Mouse (Mus musculus) G1E (cell line): ENCODE data around the gene Ivl. TPM values are rescaled to one million over a fixed set of nuclear protein-coding genes. Genes with fewer than 3 reads are reported as not detected.

ENCODE experiments used
- ATAC-seq: 2 replicates; pipeline ENCODE4 v1.8.0; 2016; ENCODE audit warnings: mild to moderate bottlenecking; ENCODE audit not compliant: insufficient number of reproducible peaks, poor library complexity, low FRiP score, severe bottlenecking; ENCODE audit errors: extremely low read depth
- DNase-seq: peaks from one replicate; pipeline ENCODE4 v3.0.0; 2012; ENCODE audit warnings: low spot score
- H3K27me3 ChIP-seq: 2 replicates; pipeline ENCODE4 v1.6.1; 2012; ENCODE audit warnings: mild to moderate bottlenecking, low read length, inconsistent platforms; ENCODE audit not compliant: insufficient read depth
- H3K36me3 ChIP-seq: replicated peaks from 2 replicates; pipeline ENCODE3; 2012; ENCODE audit warnings: mild to moderate bottlenecking, inconsistent platforms
- H3K4me1 ChIP-seq: 2 replicates; pipeline ENCODE4 v1.6.1; 2012; ENCODE audit warnings: low read depth, low read length, inconsistent platforms, mixed read lengths; ENCODE audit not compliant: insufficient read depth
- H3K4me3 ChIP-seq: 2 replicates; pipeline ENCODE4 v1.5.1; 2012; ENCODE audit warnings: low read depth, mild to moderate bottlenecking, inconsistent platforms, low read length, moderate library complexity, mixed read lengths
- H3K9me3 ChIP-seq: replicated peaks from 2 replicates; pipeline ENCODE4 v1.6.1; 2012; ENCODE audit warnings: inconsistent platforms
- CTCF ChIP-seq: IDR thresholded peaks from 2 replicates; pipeline ENCODE4 v1.5.1; 2012; ENCODE audit warnings: low read depth, low read length, inconsistent platforms, mixed read lengths
- GATA1 ChIP-seq: IDR thresholded peaks from 2 replicates; pipeline ENCODE4 v1.6.1; 2012; ENCODE audit warnings: borderline replicate concordance, low read length, inconsistent platforms, mixed read lengths
- GATA2 ChIP-seq: IDR thresholded peaks from 2 replicates; pipeline ENCODE4 v1.6.1; 2012; ENCODE audit warnings: low read depth, low read length, inconsistent platforms, borderline replicate concordance
- POLR2AphosphoS5 ChIP-seq: IDR thresholded peaks from 2 replicates; pipeline ENCODE4 v1.6.1; 2012; ENCODE audit warnings: low read depth, low read length, inconsistent platforms; ENCODE audit not compliant: insufficient replicate concordance
- TAL1 ChIP-seq: conservative IDR thresholded peaks from 2 replicates; pipeline ENCODE4 v1.6.1; 2012; ENCODE audit warnings: low read depth, low read length, inconsistent platforms, mixed read lengths
- polyA plus RNA-seq: library from polyadenylated mRNA; stranded (reverse); fragments of >175 nt; gene quantifications from 2 replicates; pipeline ENCODE4 v1.2.3, GENCODE M21; 2012
- total RNA-seq, 2 experiments: library from RNA; stranded (forward) in 1 of 2; stranded (reverse) in 1 of 2; fragments of 200-1000 nt in 1 of 2; fragments of >200 nt in 1 of 2; fragmentation: Nextera tagmentation in 1 of 2; gene quantifications; 2 replicates each; pipeline ENCODE4 v1.2.3; 2014 to 2017

The Ivl gene
- not detected in 2 replicates for total RNA-seq (2014; fragmentation: Nextera tagmentation)
- 0.11 TPM in 1 of 2 replicates, not detected in the other for total RNA-seq (2017)
- not detected in 2 replicates for polyA plus RNA-seq

DNA sequence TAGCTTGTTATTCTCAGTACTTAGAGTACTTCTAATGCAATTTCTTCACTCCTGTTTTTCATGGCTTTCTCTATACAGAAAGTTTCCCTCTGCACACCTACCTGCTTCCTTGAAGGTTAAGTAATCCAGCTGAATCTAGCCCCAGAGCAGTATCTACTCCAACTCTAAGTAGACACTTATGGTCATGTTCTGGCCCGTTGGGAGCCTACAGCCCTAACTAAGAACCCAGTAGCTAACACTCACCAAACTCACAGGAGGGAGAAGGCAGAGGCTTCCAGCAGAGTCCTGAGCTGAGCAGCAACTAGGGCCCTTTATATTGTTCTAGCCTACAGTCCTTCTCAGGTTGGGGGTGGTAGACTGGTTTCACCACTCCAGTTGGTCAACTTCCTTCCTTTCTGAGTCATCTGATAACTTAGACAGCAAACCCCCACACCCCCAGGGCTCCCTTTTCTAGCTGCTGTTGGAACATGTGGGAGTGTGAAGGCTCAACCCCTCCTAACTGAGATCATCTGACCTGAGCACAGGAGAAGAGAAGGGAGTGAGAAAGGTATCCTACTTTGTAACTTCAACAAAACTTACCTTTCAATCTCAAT, at the start of gene Ivl:
TSS of gene Ivl (minus strand) at position 287 of the 593 bp plus-strand sequence.
- DNase-seq (no peak), ATAC-seq (no peak)
- Histone ChIP-seq H3K9me3 (no peaks in the 10 kb centered on the region), H3K4me1 (no peaks in the 10 kb centered on the region), H3K36me3 (no peaks in the 10 kb centered on the region), H3K27me3 (no peaks in the 10 kb centered on the region), H3K4me3 (no peak within 1 kb of the TSS)
- no peak for TF ChIP-seq TAL1
- no peak for TF ChIP-seq GATA2
- no peak for TF ChIP-seq GATA1
- no peak for TF ChIP-seq CTCF
- no peak for TF ChIP-seq POLR2AphosphoS5

DNA sequence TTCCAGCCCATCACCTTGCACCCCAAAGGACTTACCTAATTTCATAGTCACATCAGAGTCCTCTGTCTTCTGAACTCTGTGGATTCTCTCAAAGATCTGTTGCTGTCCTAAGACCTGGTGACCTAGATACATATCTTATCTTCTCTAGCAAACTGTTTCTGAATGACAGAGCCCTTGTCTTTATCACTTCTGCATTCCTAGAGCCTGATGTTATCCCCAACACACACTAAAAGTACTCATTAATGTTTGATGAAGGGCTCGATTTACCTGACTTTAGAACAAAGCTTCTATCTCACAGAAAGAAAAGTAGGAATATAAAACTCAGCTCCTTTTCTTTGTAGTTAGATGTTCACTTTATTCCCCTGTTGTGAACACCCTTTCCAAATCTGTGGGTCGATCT, 48.0 kb upstream of the Ivl start, which contains the start of gene Lce6a:
TSS of gene Lce6a (minus strand) at position 101 of the 400 bp plus-strand sequence.
- Histone ChIP-seq H3K4me3 (no peak within 1 kb of the TSS), H3K9me3 (0 out of 2 replicates have a peak, but pooled peaks cover 2% of the 10 kb centered on the region), H3K27me3 (no peaks in the 10 kb centered on the region), H3K4me1 (no peaks in the 10 kb centered on the region), H3K36me3 (no peaks in the 10 kb centered on the region)
- ATAC-seq: no peak
- no peak for DNase-seq
- TF ChIP-seq CTCF (no peak), GATA2 (no peak), POLR2AphosphoS5 (no peak), GATA1 (no peak), TAL1 (no peak)

DNA sequence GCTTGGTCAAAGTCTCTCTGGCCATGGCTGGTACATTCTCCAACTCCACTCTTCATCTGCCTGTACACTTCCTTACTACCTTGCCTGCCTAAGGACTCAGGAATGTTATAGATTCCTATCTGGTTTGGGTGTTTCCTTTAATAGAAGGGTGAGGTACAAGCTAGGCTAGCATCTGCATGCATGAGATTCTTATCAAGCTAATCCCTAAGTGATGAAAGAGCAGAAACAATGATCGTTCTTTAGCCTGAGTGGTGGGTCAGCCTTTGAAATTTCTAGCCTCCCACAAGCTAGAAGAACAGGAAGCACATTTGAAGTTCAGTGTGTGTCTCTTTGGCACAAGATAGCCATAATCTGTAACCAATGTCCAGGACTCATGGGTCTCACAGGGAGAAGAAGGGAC, 36.3 kb upstream of the Ivl start:
- DNase-seq: no peak
- no peak for ATAC-seq
- no peaks in the 10 kb centered on the region for H3K9me3 ChIP-seq

DNA sequence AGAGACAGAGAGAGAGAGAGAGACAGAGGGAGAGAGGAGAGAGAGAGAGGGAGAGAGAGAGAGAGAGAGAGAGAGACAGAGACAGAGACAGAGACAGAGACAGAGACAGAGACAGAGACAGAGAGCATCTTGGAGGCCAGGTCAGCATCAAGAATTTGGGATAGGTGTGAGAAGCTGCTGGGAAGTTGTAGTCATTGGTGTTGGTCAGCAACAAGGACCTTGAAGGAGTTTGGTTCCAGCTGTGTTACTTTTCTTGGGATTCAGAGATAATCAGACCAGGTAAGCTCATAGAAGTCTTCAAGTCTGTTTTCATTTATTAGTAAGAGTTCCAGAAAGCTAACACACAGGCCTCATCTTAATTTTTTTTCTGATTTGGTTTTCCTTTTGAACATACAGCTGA, 33.9 kb upstream of the Ivl start, which contains the start of gene 2210017I01Rik:
TSS of gene 2210017I01Rik (minus strand) at position 101 of the 400 bp plus-strand sequence.
- H3K36me3 ChIP-seq: no peaks in the 10 kb centered on the region
- H3K4me1 ChIP-seq: no peaks in the 10 kb centered on the region
- TF ChIP-seq CTCF (no peak), GATA2 (no peak), POLR2AphosphoS5 (no peak)
- no peak within 1 kb of the TSS for H3K4me3 ChIP-seq
- ATAC-seq (no peak), DNase-seq (no peak)
- H3K27me3 ChIP-seq: no peaks in the 10 kb centered on the region
- no peaks in the 10 kb centered on the region for H3K9me3 ChIP-seq

More for the DNA sequence above, 36.3 kb upstream of the Ivl start:
- H3K4me3 ChIP-seq: no peak overlapping the region
- TF ChIP-seq POLR2AphosphoS5: no peak
- no peak for TF ChIP-seq TAL1
- TF ChIP-seq CTCF: no peak
- no peak for TF ChIP-seq GATA2
- TF ChIP-seq GATA1: no peak
- H3K27me3 ChIP-seq: no peaks in the 10 kb centered on the region
- no peaks in the 10 kb centered on the region for H3K36me3 ChIP-seq
- H3K4me1 ChIP-seq: no peaks in the 10 kb centered on the region

DNA sequence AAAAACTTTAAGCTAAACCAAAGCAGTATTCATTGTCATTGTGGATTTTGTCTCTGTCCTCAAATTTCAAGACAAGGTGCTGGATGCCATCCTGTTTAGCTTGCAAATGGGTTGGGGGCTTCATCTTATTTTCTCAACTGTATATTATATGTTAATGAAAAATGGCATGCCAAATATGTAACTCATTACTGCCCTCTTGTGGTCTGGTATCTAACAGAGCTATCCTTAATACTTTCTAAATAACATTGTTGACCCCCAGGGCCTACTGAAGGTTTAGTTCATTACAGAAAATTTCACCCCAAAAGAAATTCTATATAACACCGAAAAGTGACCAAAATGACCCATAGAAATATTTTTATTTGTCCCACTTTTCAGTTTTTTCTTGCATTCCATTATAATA, 28.6 kb upstream of the Ivl start:
- ATAC-seq (no peak), DNase-seq (no peak)
- Histone ChIP-seq H3K4me1 (no peaks in the 10 kb centered on the region), H3K4me3 (no peak overlapping the region), H3K9me3 (no peaks in the 10 kb centered on the region), H3K36me3 (no peaks in the 10 kb centered on the region), H3K27me3 (no peaks in the 10 kb centered on the region)
- no peak for TF ChIP-seq GATA1
- no peak for TF ChIP-seq GATA2
- TF ChIP-seq CTCF: no peak
- no peak for TF ChIP-seq TAL1
- TF ChIP-seq POLR2AphosphoS5: no peak

DNA sequence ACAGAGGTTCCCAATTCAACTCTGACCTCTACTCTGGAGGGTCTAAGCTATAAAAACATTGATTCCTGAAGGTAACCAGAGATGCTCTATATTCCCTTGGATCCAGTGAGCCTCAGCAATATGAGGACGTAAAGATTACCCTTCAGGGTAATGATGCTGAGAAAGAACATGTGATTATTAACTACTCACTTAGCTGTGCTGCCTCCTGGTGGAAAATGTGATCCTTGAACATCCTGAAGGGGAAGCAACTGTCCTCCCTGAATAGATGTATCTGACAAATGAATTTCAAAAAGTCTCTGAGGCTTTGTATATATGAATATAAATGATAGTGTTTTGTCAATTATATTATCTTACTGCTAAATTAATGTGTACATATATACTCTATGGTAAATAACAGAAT, 26.9 kb upstream of the Ivl start:
- TF ChIP-seq CTCF (no peak), TAL1 (no peak), GATA1 (no peak), GATA2 (no peak), POLR2AphosphoS5 (no peak)
- H3K27me3 ChIP-seq: no peaks in the 10 kb centered on the region
- no peaks in the 10 kb centered on the region for H3K4me1 ChIP-seq
- ATAC-seq (no peak), DNase-seq (no peak)
- no peaks in the 10 kb centered on the region for H3K9me3 ChIP-seq
- no peaks in the 10 kb centered on the region for H3K36me3 ChIP-seq
- no peak overlapping the region for H3K4me3 ChIP-seq
